Mouse (Mus musculus) ZHBTc4 (cell line): Measurements from ENCODE around the gene Csnk1g1.
A peak's percentile ranks its signal among the peaks of the same experiment; 100 is the strongest.

ENCODE experiments used
- DNase-seq: peaks from one replicate; pipeline ENCODE4 v3.0.0-alpha.2; 2011; ENCODE audit warnings: low read depth, low spot score

Gene Csnk1g1

GRCm38 (mm10) chr9:65995603-65996376 lies 87.1 kb downstream of the Csnk1g1 start:
- DNase-seq = no peak

GRCm38 (mm10) chr9:65998965-65999364 lies 90.2 kb downstream of the Csnk1g1 start:
- no peak for DNase-seq

- DNase-seq = peak; percentile 34
These were observed 95.7 kb downstream of the Csnk1g1 start for GRCm38 (mm10) chr9:66004380-66004779.

- DNase-seq = no peak
These were observed 99.0 kb downstream of the Csnk1g1 start for GRCm38 (mm10) chr9:66007603-66008202.

GRCm38 (mm10) chr9:66020601-66021000 lies 111.9 kb downstream of the Csnk1g1 start:
- no peak for DNase-seq

- no peak for DNase-seq
These were observed 129.4 kb downstream of the Csnk1g1 start for GRCm38 (mm10) chr9:66038082-66038481.

- no peak for DNase-seq
These were observed 129.9 kb downstream of the Csnk1g1 start for GRCm38 (mm10) chr9:66038581-66038980.

- DNase-seq = no peak
These were observed 130.6 kb downstream of the Csnk1g1 start for GRCm38 (mm10) chr9:66039290-66039689.

GRCm38 (mm10) chr9:66040801-66041200 lies 132.1 kb downstream of the Csnk1g1 start:
- no peak for DNase-seq

GRCm38 (mm10) chr9:66042331-66042730 lies 133.6 kb downstream of the Csnk1g1 start:
- no peak for DNase-seq

GRCm38 (mm10) chr9:66043241-66043640 lies 134.5 kb downstream of the Csnk1g1 start:
- DNase-seq = no peak

- DNase-seq = no peak
These were observed 141.3 kb downstream of the Csnk1g1 start for GRCm38 (mm10) chr9:66049931-66050601.

GRCm38 (mm10) chr9:66051493-66051892 lies 142.8 kb downstream of the Csnk1g1 start:
- no peak for DNase-seq

GRCm38 (mm10) chr9:66052731-66053130 lies 144.0 kb downstream of the Csnk1g1 start:
- no peak for DNase-seq

- no peak for DNase-seq
These were observed 144.9 kb downstream of the Csnk1g1 start for GRCm38 (mm10) chr9:66053620-66054019.

GRCm38 (mm10) chr9:66059583-66060307 lies 151.0 kb downstream of the Csnk1g1 start, which contains the start of gene Ppib:
Gene Ppib, plus strand, starts transcription at chr9:66060222.
- DNase-seq = peak; percentile 99

GRCm38 (mm10) chr9:66060308-66060647 lies 151.6 kb downstream of the Csnk1g1 start:
- no peak for DNase-seq

GRCm38 (mm10) chr9:66060986-66061385 lies 152.3 kb downstream of the Csnk1g1 start:
- DNase-seq = no peak

- DNase-seq = no peak
These were observed 152.9 kb downstream of the Csnk1g1 start for GRCm38 (mm10) chr9:66061656-66062055.

GRCm38 (mm10) chr9:66063446-66063845 lies 154.7 kb downstream of the Csnk1g1 start:
- DNase-seq = no peak

GRCm38 (mm10) chr9:66064316-66064715 lies 155.6 kb downstream of the Csnk1g1 start:
- DNase-seq = no peak

- DNase-seq = no peak
These were observed 158.1 kb downstream of the Csnk1g1 start for GRCm38 (mm10) chr9:66066791-66067190.
